ENCODE assay signal across 13 mouse cellular contexts in the genomic region with DNA sequence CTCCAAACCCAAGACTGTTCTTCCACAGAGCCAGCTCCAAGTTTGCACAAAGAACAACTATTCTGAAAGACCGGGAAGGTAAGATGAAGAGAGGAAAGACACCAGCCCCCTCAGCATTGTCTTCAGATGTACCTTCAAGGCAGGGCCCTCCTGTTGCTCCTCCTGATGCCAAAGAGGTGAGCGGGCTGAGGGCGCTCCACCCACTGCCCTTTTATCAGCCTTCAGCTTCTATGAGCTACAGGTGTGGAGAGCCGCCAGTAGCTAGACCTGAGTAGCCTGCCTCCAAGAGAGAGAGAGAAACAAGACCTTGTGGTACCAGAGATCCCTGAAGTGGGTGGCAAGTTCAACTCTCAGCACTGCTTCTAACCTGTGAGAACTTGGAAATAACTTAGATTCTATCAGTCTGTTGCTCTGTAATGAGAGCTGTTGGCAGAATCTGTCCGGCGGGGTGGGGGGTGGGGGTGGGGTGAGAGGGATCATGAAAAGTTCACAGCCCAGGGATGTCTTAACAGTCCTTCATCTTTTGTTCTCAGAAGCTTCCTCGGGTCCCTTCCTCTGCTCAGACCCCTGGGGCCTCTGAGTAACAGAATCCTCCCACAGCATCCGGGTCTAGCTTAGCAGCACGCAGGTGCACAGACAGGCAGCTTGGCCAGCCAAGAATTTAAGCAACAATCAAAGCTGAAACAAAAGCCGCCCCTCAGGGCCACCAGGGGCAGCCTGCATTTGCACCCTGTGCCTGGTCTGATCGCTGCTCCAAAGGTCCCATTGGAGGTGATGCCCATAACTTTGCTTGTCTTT. TPM values are rescaled to one million over a fixed set of nuclear protein-coding genes. Genes with fewer than 3 reads are reported as not detected.
A peak's percentile ranks its signal among the peaks of the same experiment; 100 is the strongest.
DNase-seq lines count a peak whose midpoint lies in the region; ATAC-seq and TF ChIP-seq lines count a peak whose summit lies in the region.
"Had no signal": no experiment of that assay in that cellular context is flagged by ENCODE, and none has a peak within 500 bp of the region (broad histone marks: within the 10 kb centered on the region; RNA-seq: fewer than 3 reads in every experiment).

TSS of gene Izumo1r (minus strand) at position 369 of the 798 bp plus-strand sequence.

- no peak within 1 kb of the TSS for H3K4me3 ChIP-seq in heart, embryonic 13.5 days
- no peak within 1 kb of the TSS for H3K4me3 ChIP-seq in heart, adult 2 months
- no peak within 1 kb of the TSS for H3K4me3 ChIP-seq in midbrain, embryonic 13.5 days (replicated peaks)
- no peak within 1 kb of the TSS for H3K4me3 ChIP-seq in midbrain, embryonic 15.5 days
- H3K4me3 ChIP-seq in embryonic facial prominence, embryonic 15.5 days (replicated peaks): no peak within 1 kb of the TSS
- H3K4me3 ChIP-seq: liver, embryonic 13.5 days had no signal

- H3K79me2 ChIP-seq in heart, adult 2 months (replicated peaks; ENCODE audit: control insufficient read depth, insufficient read depth, low read length): no peaks in the 10 kb centered on the region

- intact Hi-C loops in heart, adult 2 months (cut with DNase I): no loop called here

- H3K27ac ChIP-seq in heart, embryonic 13.5 days (replicated peaks): peak within 1 kb of the TSS; percentile 48; the same call in 1 of the 2 replicates
- no peak within 1 kb of the TSS for H3K27ac ChIP-seq in heart, adult 2 months
- H3K27ac ChIP-seq in midbrain, embryonic 13.5 days: no peak within 1 kb of the TSS
- no peak within 1 kb of the TSS for H3K27ac ChIP-seq in midbrain, embryonic 15.5 days
- H3K27ac ChIP-seq in embryonic facial prominence, embryonic 15.5 days (replicated peaks): no peak within 1 kb of the TSS
- H3K27ac ChIP-seq: liver, embryonic 13.5 days had no signal

- DNase-seq in heart, adult 2 months: no peak
- DNase-seq in thymus, postnatal 25 days: peak; percentile 77
- DNase-seq in right cerebral cortex, postnatal 14 days: no peak
- DNase-seq in lung, postnatal 25 days (ENCODE audit: low spot score): no peak
- DNase-seq: adrenal gland, postnatal 36 days; cerebellum, postnatal 14 days; kidney, adult 9 months; liver, embryonic 13.5 days had no signal

- H3K4me2 ChIP-seq in heart, embryonic 13.5 days: peak within 1 kb of the TSS; percentile 5; the same call in 1 of the 2 replicates
- H3K4me2 ChIP-seq in midbrain, embryonic 13.5 days (replicated peaks): no peak within 1 kb of the TSS
- H3K4me2 ChIP-seq in midbrain, embryonic 15.5 days: no peak within 1 kb of the TSS
- H3K4me2 ChIP-seq in embryonic facial prominence, embryonic 15.5 days (replicated peaks): no peak within 1 kb of the TSS
- H3K4me2 ChIP-seq: liver, embryonic 13.5 days had no signal

- H3K9me3 ChIP-seq in heart, embryonic 13.5 days: no peaks in the 10 kb centered on the region
- H3K9me3 ChIP-seq in midbrain, embryonic 13.5 days: no peaks in the 10 kb centered on the region
- H3K9me3 ChIP-seq in midbrain, embryonic 15.5 days: no peaks in the 10 kb centered on the region
- no peaks in the 10 kb centered on the region for H3K9me3 ChIP-seq in embryonic facial prominence, embryonic 15.5 days (replicated peaks)
- H3K9me3 ChIP-seq: liver, embryonic 13.5 days had no signal

- peaks cover 31% of the 10 kb centered on the region for H3K4me1 ChIP-seq in heart, embryonic 13.5 days
- no peaks in the 10 kb centered on the region for H3K4me1 ChIP-seq in heart, adult 2 months (ENCODE audit: control insufficient read depth, insufficient read depth, low read length)
- peaks cover 21% of the 10 kb centered on the region for H3K4me1 ChIP-seq in midbrain, embryonic 13.5 days (replicated peaks)
- peaks cover 8% of the 10 kb centered on the region for H3K4me1 ChIP-seq in midbrain, embryonic 15.5 days
- peaks cover 21% of the 10 kb centered on the region for H3K4me1 ChIP-seq in embryonic facial prominence, embryonic 15.5 days
- H3K4me1 ChIP-seq: liver, embryonic 13.5 days had no signal

- no peak for TF ChIP-seq CTCF in heart, adult 2 months (IDR thresholded peaks at IDR 0.05)

- H3K9ac ChIP-seq in heart, embryonic 13.5 days: no peak within 1 kb of the TSS
- H3K9ac ChIP-seq in heart, adult 2 months (ENCODE audit: low read depth, low read length): no peak within 1 kb of the TSS
- H3K9ac ChIP-seq in midbrain, embryonic 13.5 days (replicated peaks): no peak within 1 kb of the TSS
- no peak within 1 kb of the TSS for H3K9ac ChIP-seq in midbrain, embryonic 15.5 days
- no peak within 1 kb of the TSS for H3K9ac ChIP-seq in embryonic facial prominence, embryonic 15.5 days
- H3K9ac ChIP-seq: liver, embryonic 13.5 days had no signal

- TF ChIP-seq POLR2A in heart, adult 2 months (IDR thresholded peaks at IDR 0.05; ENCODE audit: insufficient read depth, low read depth, low read length): no peak

- WGBS in heart, embryonic 13.5 days: 37% methylated on average over 11 of the region's 11 CpGs
- WGBS in heart, adult 2 months: 44% methylated on average over 11 of the region's 11 CpGs
- WGBS in midbrain, embryonic 13.5 days: 39% methylated on average over 11 of the region's 11 CpGs
- WGBS in midbrain, embryonic 15.5 days: 39% methylated on average over 11 of the region's 11 CpGs
- 32% methylated on average over 11 of the region's 11 CpGs for WGBS in embryonic facial prominence, embryonic 15.5 days

- no peak for TF ChIP-seq EP300 in heart, adult 2 months (IDR thresholded peaks at IDR 0.05; ENCODE audit: insufficient read depth, low read depth, low read length)

- H3K27me3 ChIP-seq in heart, embryonic 13.5 days (replicated peaks): peaks cover 7% of the 10 kb centered on the region; the same call in 1 of the 2 replicates
- no peaks in the 10 kb centered on the region for H3K27me3 ChIP-seq in heart, adult 2 months (ENCODE audit: control insufficient read depth, insufficient read depth, low read length)
- H3K27me3 ChIP-seq in midbrain, embryonic 13.5 days: no peaks in the 10 kb centered on the region
- H3K27me3 ChIP-seq in midbrain, embryonic 15.5 days (replicated peaks): no peaks in the 10 kb centered on the region
- no peaks in the 10 kb centered on the region for H3K27me3 ChIP-seq in embryonic facial prominence, embryonic 15.5 days
- H3K27me3 ChIP-seq: liver, embryonic 13.5 days had no signal

- no peaks in the 10 kb centered on the region for H3K36me3 ChIP-seq in heart, embryonic 13.5 days
- H3K36me3 ChIP-seq in heart, adult 2 months (ENCODE audit: control insufficient read depth, insufficient read depth, low read length): no peaks in the 10 kb centered on the region
- no peaks in the 10 kb centered on the region for H3K36me3 ChIP-seq in midbrain, embryonic 13.5 days
- no peaks in the 10 kb centered on the region for H3K36me3 ChIP-seq in midbrain, embryonic 15.5 days (replicated peaks)
- no peaks in the 10 kb centered on the region for H3K36me3 ChIP-seq in embryonic facial prominence, embryonic 15.5 days
- H3K36me3 ChIP-seq: liver, embryonic 13.5 days had no signal

- ATAC-seq in heart, embryonic 13.5 days (ENCODE audit: extremely low read depth, insufficient number of reproducible peaks, low FRiP score, low TSS enrichment): no peak
- ATAC-seq in midbrain, embryonic 13.5 days: peak; percentile 44; the same call in 1 of the 2 replicates
- ATAC-seq in midbrain, embryonic 15.5 days (replicated peaks): no peak
- peak; percentile 30 for ATAC-seq in embryonic facial prominence, embryonic 15.5 days (ENCODE audit: insufficient number of reproducible peaks, low FRiP score, low TSS enrichment, low read depth)

RNA-seq across cellular contexts. Expression of gene Izumo1r, which starts in this region (rescaled TPM):
- not detected in 2 replicates for polyA plus RNA-seq in heart, embryonic 13.5 days (2015; fragmentation: Nextera tagmentation; extraction: Ambion mirVana)
- not detected for total RNA-seq in heart, adult 2 months (2021)
- 0.18 and 0.29 TPM in 2 replicates for polyA plus RNA-seq in heart, adult 2 months (2012; rRNA removed)
- polyA plus RNA-seq in midbrain, embryonic 13.5 days (2015; fragmentation: Nextera tagmentation; extraction: Ambion mirVana): not detected in 2 replicates
- polyA plus RNA-seq in midbrain, embryonic 15.5 days (2015; fragmentation: Nextera tagmentation; extraction: Ambion mirVana): not detected in 2 replicates
- polyA plus RNA-seq in embryonic facial prominence, embryonic 15.5 days (2015; fragmentation: Nextera tagmentation; extraction: Ambion mirVana): 0.37 and 0.47 TPM in 2 replicates
- total RNA-seq: adrenal gland, postnatal 36 days; monocyte, adult 5-6 weeks had no signal
- polyA plus RNA-seq: liver, embryonic 13.5 days had no signal

Comparison
In these comparisons a context has a peak if more than half of its experiments do, and no peak if none do; other contexts are left out.
1. Peak in ATAC-seq in midbrain, embryonic 13.5 days; RNA of the gene not detected or under 1 TPM.
2. Peak in ATAC-seq in embryonic facial prominence, embryonic 15.5 days; RNA of the gene not detected or under 1 TPM.